Mouse (Mus musculus): Measurements from ENCODE around the gene Prickle1. TPM values are rescaled to one million over a fixed set of nuclear protein-coding genes. Genes with fewer than 3 reads are reported as not detected.

Prickle1 gene
- total and polyA plus RNA-seq, 3 experiments, result 0.64 to 1.8 (median 1.7) TPM

DNA sequence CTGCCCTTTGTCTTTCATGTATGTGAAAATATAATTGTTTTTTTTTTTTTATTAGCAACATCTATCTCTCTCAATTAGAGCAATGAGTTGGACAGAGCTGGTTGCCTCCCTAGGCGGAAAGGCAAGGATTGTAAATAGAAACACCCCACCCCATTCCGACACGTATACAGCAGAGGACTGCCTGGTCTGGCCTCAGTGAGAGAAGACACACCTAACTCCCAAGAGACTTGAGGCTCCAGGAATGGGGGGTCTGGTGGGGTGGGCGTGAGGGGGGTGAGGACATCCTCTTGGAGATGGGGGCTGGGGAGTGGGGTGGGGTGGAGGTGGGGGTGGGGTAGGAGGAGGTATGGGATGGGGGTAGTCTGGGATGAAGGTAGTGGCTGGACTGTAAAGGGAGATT, 23.9 kb upstream of the Prickle1 start:
- in situ Hi-C loops (cut with MboI; ENCODE audit: low pct_ligation_motif_present, low pct_unique_long_range_greater_than_20kb, low sequenced_read_pairs), result no loop called here
- Histone ChIP-seq H3K27ac (ENCODE audit: insufficient read depth, low read depth) (no peak overlapping the region), H3K9me3 (replicated peaks; ENCODE audit: low read length) (peaks cover 14% of the 10 kb centered on the region), H3K79me2 (replicated peaks; ENCODE audit: control insufficient read depth, extremely low read depth, insufficient read depth, poor library complexity, severe bottlenecking) (no peaks in the 10 kb centered on the region), H3K9ac (ENCODE audit: insufficient read depth, low read depth) (no peak overlapping the region), H3K4me3 (replicated peaks in 1 of 3; ENCODE audit: low read depth in 2 of 3, low read length in 2 of 3, poor library complexity in 1 of 3) (no peak overlapping the region), H3K36me3 (replicated peaks in 1 of 2; ENCODE audit: control insufficient read depth in 1 of 2, insufficient read depth in 1 of 2, low read length in 1 of 2) (no peaks in the 10 kb centered on the region), H3K4me1 (ENCODE audit: control insufficient read depth in 1 of 2, insufficient read depth in 2 of 2) (no peaks in the 10 kb centered on the region), H3K4me2 (ENCODE audit: insufficient read depth, low read depth, poor library complexity, severe bottlenecking) (no peak overlapping the region), H3K27me3 (replicated peaks) (no peaks in the 10 kb centered on the region)
- dilution Hi-C loops (cut with MboI; ENCODE audit: extremely low pct_ligation_motif_present, extremely low pct_unique_long_range_greater_than_20kb, low sequenced_read_pairs), result no loop called here
- no peak for DNase-seq (ENCODE audit: extremely low read depth)
- TF ChIP-seq ELF1 (IDR thresholded peaks at IDR 0.05; ENCODE audit: low read depth, low read length) (no peak), IRF4 (IDR thresholded peaks at IDR 0.05; ENCODE audit: low read depth, low read length) (no peak), KAT2A (IDR thresholded peaks at IDR 0.05; ENCODE audit: insufficient replicate concordance, low read length) (no peak), PAX5 (IDR thresholded peaks at IDR 0.05; ENCODE audit: low read length) (no peak), E2F4 (IDR thresholded peaks at IDR 0.05; ENCODE audit: insufficient replicate concordance, low read depth, low read length) (no peak)

DNA sequence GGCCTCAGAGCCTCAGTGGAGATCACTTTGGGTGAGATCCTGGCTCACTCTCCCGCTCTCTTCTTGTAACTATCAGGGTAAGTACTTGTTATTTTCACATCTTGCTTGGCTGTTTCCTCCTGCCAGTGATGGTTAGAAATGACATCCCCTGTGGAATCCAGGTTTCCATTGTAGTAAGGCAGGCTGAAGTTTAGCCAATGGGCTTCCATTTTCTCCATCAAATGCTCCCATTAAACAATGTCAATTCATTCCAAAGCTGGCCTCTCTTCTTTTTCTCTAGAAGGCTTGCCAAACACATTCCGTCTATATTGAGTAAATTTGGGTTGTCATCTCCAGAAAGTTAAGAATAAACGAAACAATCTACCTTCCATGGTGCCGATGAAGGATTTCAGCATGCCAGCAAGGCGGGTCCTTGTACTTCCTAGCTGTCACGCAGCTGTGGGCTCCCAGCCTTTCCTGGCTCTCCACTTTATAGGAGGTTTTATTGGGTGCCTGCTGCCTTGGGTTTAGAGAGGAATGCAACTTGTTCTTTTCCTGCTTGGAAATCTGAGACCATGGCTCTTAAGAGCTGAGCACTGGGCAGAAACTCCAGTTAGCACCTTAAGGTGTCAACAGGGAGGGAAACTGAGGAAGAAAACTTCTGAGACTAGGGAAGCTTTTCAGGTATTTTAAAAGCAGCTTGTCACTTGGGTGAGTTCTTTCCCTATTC, 22.9 kb upstream of the Prickle1 start:
- no peak overlapping the region for H3K4me3 ChIP-seq (replicated peaks in 1 of 3; ENCODE audit: low read depth in 2 of 3, low read length in 2 of 3, poor library complexity in 1 of 3)
- no peak for DNase-seq (ENCODE audit: extremely low read depth)
- H3K9me3 ChIP-seq (replicated peaks; ENCODE audit: low read length), result peaks cover 16% of the 10 kb centered on the region
- dilution Hi-C loops (cut with MboI; ENCODE audit: extremely low pct_ligation_motif_present, extremely low pct_unique_long_range_greater_than_20kb, low sequenced_read_pairs), result no loop called here
- no peak overlapping the region for H3K9ac ChIP-seq (ENCODE audit: insufficient read depth, low read depth)
- no peaks in the 10 kb centered on the region for H3K36me3 ChIP-seq (replicated peaks in 1 of 2; ENCODE audit: control insufficient read depth in 1 of 2, insufficient read depth in 1 of 2, low read length in 1 of 2)
- H3K27ac ChIP-seq (ENCODE audit: insufficient read depth, low read depth), result no peak overlapping the region
- H3K4me2 ChIP-seq (ENCODE audit: insufficient read depth, low read depth, poor library complexity, severe bottlenecking), result no peak overlapping the region
- no peaks in the 10 kb centered on the region for H3K79me2 ChIP-seq (replicated peaks; ENCODE audit: control insufficient read depth, extremely low read depth, insufficient read depth, poor library complexity, severe bottlenecking)
- no peaks in the 10 kb centered on the region for H3K27me3 ChIP-seq (replicated peaks)
- no peak for TF ChIP-seq ETS1 (conservative IDR thresholded peaks at IDR 0.05; ENCODE audit: low read depth, low read length)
- no peak for TF ChIP-seq POLR2AphosphoS2 (IDR thresholded peaks at IDR 0.05; ENCODE audit: low read depth, low read length)
- no peak for TF ChIP-seq POLR2A (IDR thresholded peaks at IDR 0.05; ENCODE audit: low read depth, low read length)
- TF ChIP-seq TBP (conservative IDR thresholded peaks at IDR 0.05; ENCODE audit: low read depth, low read length), result no peak
- TF ChIP-seq SMC3 (IDR thresholded peaks at IDR 0.05; ENCODE audit: low read depth, low read length), result no peak
- no peak for TF ChIP-seq GABPA (IDR thresholded peaks at IDR 0.05; ENCODE audit: insufficient replicate concordance, low read depth, low read length)
- TF ChIP-seq SIN3A (IDR thresholded peaks at IDR 0.05; ENCODE audit: low read length), result no peak
- TF ChIP-seq ZKSCAN1 (IDR thresholded peaks at IDR 0.05; ENCODE audit: borderline replicate concordance, low read depth, low read length), result no peak
- no peak for TF ChIP-seq ZC3H11A (IDR thresholded peaks at IDR 0.05; ENCODE audit: low read depth, low read length)
- no peak for TF ChIP-seq UBTF (IDR thresholded peaks at IDR 0.05; ENCODE audit: low read depth, low read length)
- no peak for TF ChIP-seq BHLHE40 (IDR thresholded peaks at IDR 0.05; ENCODE audit: low read depth, low read length)
- TF ChIP-seq CTCF (conservative IDR thresholded peaks at IDR 0.05 in 1 of 2, IDR thresholded peaks at IDR 0.05 in 1 of 2; ENCODE audit: low read depth in 2 of 2, low read length in 2 of 2), result no peak
- in situ Hi-C loops (cut with MboI; ENCODE audit: low pct_ligation_motif_present, low pct_unique_long_range_greater_than_20kb, low sequenced_read_pairs), result no loop called here
- H3K4me1 ChIP-seq (ENCODE audit: control insufficient read depth in 1 of 2, insufficient read depth in 2 of 2), result no peaks in the 10 kb centered on the region
